Mouse (Mus musculus) spleen, adult 2 months (tissue): ENCODE data around the gene Xpnpep2. TPM values are rescaled to one million over a fixed set of nuclear protein-coding genes. Genes with fewer than 3 reads are reported as not detected.
A peak's percentile ranks its signal among the peaks of the same experiment; 100 is the strongest.

Experiments used
- DNase-seq, 2 experiments: peaks; one replicate each; pipeline versions ENCODE4 v3.0.0 to v3.0.0-alpha.2; 2012 to 2021; ENCODE audit warnings: low spot score in 2 of 2, low read depth in 1 of 2
- H3K27ac ChIP-seq: fragments of 200-500 bp; 2 replicates; pipeline ENCODE4 v1.5.1; 2012; ENCODE audit warnings: low read length, inconsistent platforms; ENCODE audit not compliant: insufficient read depth
- H3K27me3 ChIP-seq: fragments of 200-500 bp; 2 replicates; pipeline ENCODE4 v1.6.1; 2012; ENCODE audit warnings: mild to moderate bottlenecking, moderate library complexity, low read length, inconsistent platforms; ENCODE audit not compliant: control insufficient read depth, insufficient read depth
- H3K36me3 ChIP-seq: fragments of 200-500 bp; 2 replicates; pipeline ENCODE4 v1.6.1; 2012; ENCODE audit warnings: mild to moderate bottlenecking, low read length, inconsistent platforms; ENCODE audit not compliant: control insufficient read depth, insufficient read depth
- H3K4me1 ChIP-seq: fragments of 200-500 bp; 2 replicates; pipeline ENCODE4 v1.6.1; 2011; ENCODE audit warnings: inconsistent platforms; ENCODE audit not compliant: control insufficient read depth, insufficient read depth, insufficient read length
- H3K4me3 ChIP-seq: fragments of 200-500 bp; 2 replicates; pipeline ENCODE4 v1.5.1; 2011; ENCODE audit warnings: mild to moderate bottlenecking, inconsistent platforms; ENCODE audit not compliant: insufficient read depth, insufficient read length; ENCODE audit errors: extremely low read depth
- CTCF ChIP-seq: fragments of 200-500 bp; IDR thresholded peaks from 2 replicates; pipeline ENCODE4 v1.5.1; 2011; ENCODE audit warnings: mild to moderate bottlenecking, inconsistent platforms; ENCODE audit not compliant: insufficient read depth, insufficient read length, insufficient replicate concordance; ENCODE audit errors: extremely low read depth
- POLR2A ChIP-seq: fragments of 200-500 bp; IDR thresholded peaks from 2 replicates; pipeline ENCODE4 v1.6.1; 2011; ENCODE audit warnings: low read depth, low read length, inconsistent platforms
- WGBS: fragments of 180-500 bp; shearing (Covaris S2); methylation state at CpG from one replicate; pipeline ENCODE4 v1.1.7; 2018; 5-methylcytosine and 5-hydroxymethylcytosine counted together
- polyA plus RNA-seq: library from polyadenylated mRNA; depleted of rRNA; stranded (reverse); fragments of >200 nt; gene quantifications from 2 replicates; pipeline ENCODE4 v1.2.3, GENCODE M21; 2012

Xpnpep2 gene
- polyA plus RNA-seq, 1 experiment: 0.08 TPM

DNA sequence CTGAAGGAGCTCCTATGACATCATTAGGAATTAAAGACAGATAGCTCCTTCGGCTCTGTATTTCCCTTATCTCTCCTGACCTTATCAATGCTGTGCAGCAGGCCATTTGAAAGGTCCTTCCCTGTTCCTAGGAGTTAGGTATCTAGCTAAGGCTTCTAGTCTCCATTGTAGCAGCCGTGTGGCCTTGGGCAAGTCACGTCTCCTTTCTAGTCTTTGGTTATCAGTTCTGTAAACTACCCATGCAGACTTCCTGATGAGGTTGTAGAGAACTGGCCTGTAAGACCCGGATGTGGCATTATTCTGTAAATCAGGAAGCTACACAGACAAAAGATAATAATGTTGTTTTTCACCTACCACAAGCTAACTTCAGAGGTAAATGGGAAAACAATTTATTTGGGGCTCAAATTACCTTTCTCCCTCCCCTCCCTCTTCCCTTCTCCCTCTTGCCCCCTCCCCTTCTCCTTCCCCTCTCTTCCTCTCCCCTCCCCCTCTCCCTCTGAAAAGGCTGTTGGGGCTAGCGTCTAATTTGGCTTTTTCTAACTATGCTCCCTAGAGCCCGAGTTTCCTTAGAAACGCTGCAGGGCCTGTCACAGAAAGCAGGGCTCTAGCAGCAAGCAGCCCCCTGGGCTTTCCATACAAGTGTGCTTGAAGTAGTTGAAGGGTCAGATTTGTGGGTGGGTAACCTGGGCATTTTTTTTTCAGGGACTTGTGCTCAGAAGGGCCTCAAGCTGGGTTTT lies 30.2 kb downstream of the Xpnpep2 start:
- H3K4me1 ChIP-seq: peaks cover 30% of the 10 kb centered on the region; the same call in 1 of the 2 replicates
- H3K36me3 ChIP-seq: no peaks in the 10 kb centered on the region
- peak in 1 of 2 experiments; percentile 47 for DNase-seq
- 23% methylated on average over 7 of the region's 7 CpGs for WGBS
- peak overlapping the region; percentile 97 for H3K27ac ChIP-seq
- TF ChIP-seq CTCF: no peak
- no peak for TF ChIP-seq POLR2A
- H3K27me3 ChIP-seq: no peaks in the 10 kb centered on the region
- H3K4me3 ChIP-seq: peak overlapping the region; percentile 52

DNA sequence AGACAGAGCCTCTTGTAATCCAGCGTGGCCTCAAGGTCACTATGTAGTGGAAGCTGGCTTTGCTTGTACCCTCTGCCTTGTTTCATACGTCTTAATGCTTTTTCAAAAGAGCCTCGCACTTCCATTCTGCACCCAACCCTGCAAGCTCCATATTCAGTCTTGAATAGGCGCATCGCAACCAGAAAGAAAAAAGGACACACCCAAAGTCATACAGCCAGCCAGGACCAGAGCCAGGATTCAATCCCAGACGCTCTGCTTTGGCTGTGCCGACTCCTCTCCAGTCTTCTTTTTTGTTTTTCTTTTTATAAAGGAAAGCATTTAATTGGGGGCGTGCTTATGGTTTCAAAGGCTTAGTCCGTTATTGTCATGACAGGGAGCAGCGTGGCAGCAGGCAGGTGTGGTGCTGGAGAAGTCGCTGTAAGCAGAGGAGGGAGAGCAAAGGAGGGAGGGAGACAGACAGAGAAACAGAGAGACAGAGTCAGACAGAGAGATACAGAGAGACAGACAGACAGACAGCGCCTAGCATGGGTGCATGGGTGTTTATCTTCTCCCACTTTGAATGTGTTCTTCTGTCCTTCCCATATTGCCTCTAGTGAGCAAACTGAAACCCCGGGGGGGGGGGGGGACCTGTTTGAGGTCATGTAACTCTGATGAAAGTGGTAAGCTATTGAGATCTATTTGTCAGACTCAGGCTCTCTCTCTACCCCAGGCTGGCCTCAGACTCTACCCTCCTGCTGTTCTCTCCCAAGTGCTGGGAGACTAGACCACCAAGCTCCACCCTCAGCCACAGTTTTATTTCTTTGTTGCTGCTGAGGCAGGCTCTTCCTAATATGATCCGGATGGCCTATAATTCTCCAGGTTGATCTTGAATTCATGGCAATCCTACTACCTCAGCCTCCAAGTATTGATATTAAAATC lies 31.1 kb downstream of the Xpnpep2 start:
- peaks cover 31% of the 10 kb centered on the region; the same call in 1 of the 2 replicates for H3K4me1 ChIP-seq
- no peaks in the 10 kb centered on the region for H3K27me3 ChIP-seq
- TF ChIP-seq POLR2A (no peak), CTCF (no peak)
- WGBS: 47% methylated on average over 14 of the region's 14 CpGs
- H3K4me3 ChIP-seq: peak overlapping the region; percentile 52
- DNase-seq: no peak
- H3K36me3 ChIP-seq: no peaks in the 10 kb centered on the region
- H3K27ac ChIP-seq: peak overlapping the region; percentile 97

GRCm38 (mm10) chrX:48140286-48140877 lies 31.9 kb downstream of the Xpnpep2 start:
- TF ChIP-seq POLR2A: peak; percentile 12; the same call in 1 of the 2 replicates
- no peak for TF ChIP-seq CTCF
- H3K4me1 ChIP-seq: peaks cover 31% of the 10 kb centered on the region; the same call in 1 of the 2 replicates
- no peak overlapping the region for H3K4me3 ChIP-seq
- peak overlapping the region; percentile 97 for H3K27ac ChIP-seq
- peak in 1 of 2 experiments; percentile 56 for DNase-seq
- no peaks in the 10 kb centered on the region for H3K27me3 ChIP-seq
- no peaks in the 10 kb centered on the region for H3K36me3 ChIP-seq
- 23% methylated on average over 3 of the region's 3 CpGs for WGBS

DNA sequence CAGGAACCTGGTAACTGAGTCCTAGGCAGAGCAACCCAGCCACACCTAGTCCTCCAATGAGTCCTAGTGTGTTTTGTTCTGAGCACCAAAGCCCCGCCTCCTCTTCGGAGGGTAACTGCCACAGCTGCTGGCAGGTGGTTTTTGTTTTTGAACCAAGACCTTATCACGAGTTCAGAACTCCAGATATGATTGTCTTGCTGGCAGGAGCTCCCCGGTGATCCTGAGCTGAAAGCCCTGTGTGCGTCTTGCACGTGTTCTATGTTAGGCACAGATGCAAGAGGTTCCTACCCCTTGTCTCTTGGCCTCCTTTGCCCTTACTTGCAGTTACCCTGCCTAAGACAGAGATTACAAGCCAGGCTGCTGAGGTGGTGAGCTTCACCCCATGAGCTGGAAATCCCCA lies 33.0 kb downstream of the Xpnpep2 start:
- peak; percentile 62 to 63 for DNase-seq
- Histone ChIP-seq H3K27ac (peak overlapping the region; percentile 97), H3K4me1 (peaks cover 32% of the 10 kb centered on the region; the same call in 1 of the 2 replicates), H3K27me3 (no peaks in the 10 kb centered on the region), H3K4me3 (no peak overlapping the region), H3K36me3 (no peaks in the 10 kb centered on the region)
- WGBS: 31% methylated on average over 6 of the region's 6 CpGs
- TF ChIP-seq CTCF (no peak), POLR2A (no peak; the same call in 1 of the 2 replicates)

DNA sequence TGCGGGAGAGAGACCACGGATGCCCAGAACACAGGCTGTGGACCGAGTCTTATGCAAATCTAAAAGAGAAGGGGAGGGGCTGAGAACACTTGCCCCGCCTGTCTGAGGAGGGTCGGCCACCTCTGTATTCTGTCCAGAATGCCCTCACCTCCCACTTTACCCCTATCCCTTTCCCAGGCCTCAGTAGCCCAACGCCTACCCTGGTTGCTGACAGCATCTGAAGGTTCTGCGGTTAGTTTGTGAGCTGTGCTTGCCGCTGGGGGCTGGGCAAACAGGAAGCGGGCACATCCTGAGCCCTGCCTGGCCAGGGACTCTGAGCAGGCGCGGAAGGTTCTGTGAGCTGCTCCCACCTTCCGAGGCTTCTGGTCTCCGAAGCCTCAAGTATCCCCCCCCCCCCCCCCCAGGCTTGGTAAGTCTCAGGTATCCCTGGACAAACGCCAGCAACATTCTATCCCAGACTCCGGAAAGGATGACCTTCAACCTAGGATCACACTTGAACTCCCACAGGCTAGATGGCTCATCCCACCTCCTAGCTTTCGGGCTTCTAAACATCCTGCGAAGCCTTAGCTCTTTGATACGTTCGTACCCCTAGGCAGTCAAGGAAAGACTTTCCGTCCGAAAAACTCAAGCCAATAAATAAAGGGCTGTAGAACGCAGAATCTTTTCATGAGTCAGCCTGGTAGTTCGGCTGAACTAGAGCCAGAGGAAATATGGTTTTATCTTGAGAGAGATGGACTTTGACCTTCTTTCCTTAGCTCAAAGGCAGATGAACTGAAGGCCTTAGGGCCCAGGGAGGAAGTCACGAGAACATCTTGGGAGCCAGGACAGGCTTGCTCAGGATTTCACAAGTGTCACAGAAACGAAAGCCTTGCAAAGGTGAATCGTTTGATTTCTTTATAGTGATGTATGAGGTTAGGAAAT lies 35.1 kb downstream of the Xpnpep2 start:
- H3K27me3 ChIP-seq: no peaks in the 10 kb centered on the region
- peak; percentile 55 for TF ChIP-seq POLR2A
- no peak for TF ChIP-seq CTCF
- H3K27ac ChIP-seq: peak overlapping the region; percentile 97
- H3K4me3 ChIP-seq: peak overlapping the region; percentile 64
- H3K4me1 ChIP-seq: peaks cover 19% of the 10 kb centered on the region; the same call in 1 of the 2 replicates
- DNase-seq: peak in 1 of 2 experiments; percentile 64
- H3K36me3 ChIP-seq: peaks cover 2% of the 10 kb centered on the region; the same call in 1 of the 2 replicates
- WGBS: 26% methylated on average over 26 of the region's 26 CpGs
